Mouse (Mus musculus): ENCODE data around the gene Jmjd4. TPM values are rescaled to one million over a fixed set of nuclear protein-coding genes. Genes with fewer than 3 reads are reported as not detected.
A peak's percentile ranks its signal among the peaks of the same experiment; 100 is the strongest.

The Jmjd4 gene
- 13.7 and 13.9 TPM in 2 replicates for polyA plus RNA-seq (2015; fragmentation: Nextera tagmentation; extraction: Ambion mirVana)

- Histone ChIP-seq H3K27me3 (no peaks in the 10 kb centered on the region), H3K9me3 (replicated peaks) (no peaks in the 10 kb centered on the region), H3K9ac (peak within 1 kb of the TSS; percentile 78), H3K4me3 (replicated peaks) (peak within 1 kb of the TSS; percentile 59), H3K4me2 (peak within 1 kb of the TSS; percentile 82), H3K27ac (peak within 1 kb of the TSS; percentile 89), H3K4me1 (peaks cover 25% of the 10 kb centered on the region), H3K36me3 (peaks cover 33% of the 10 kb centered on the region)
- ATAC-seq (replicated peaks; ENCODE audit: low FRiP score) = peak; percentile 95
- WGBS = under 1% methylated on average over 38 of the region's 40 CpGs
Measured at GRCm38 (mm10) chr11:59449741-59450229, at the start of gene Jmjd4. Gene Jmjd4 (plus strand): TSS chr11:59450045.

GRCm38 (mm10) chr11:59400876-59401275 is 49.0 kb upstream of the Jmjd4 start:
- H3K4me2 ChIP-seq = no peak overlapping the region
- H3K27ac ChIP-seq = no peak overlapping the region
- ATAC-seq (replicated peaks; ENCODE audit: low FRiP score) = no peak
- H3K4me1 ChIP-seq = peaks cover 8% of the 10 kb centered on the region
- no peak overlapping the region for H3K4me3 ChIP-seq (replicated peaks)
- no peak overlapping the region for H3K9ac ChIP-seq
- H3K9me3 ChIP-seq (replicated peaks) = no peaks in the 10 kb centered on the region
- 77% methylated on average over 2 of the region's 2 CpGs for WGBS
- peaks cover 23% of the 10 kb centered on the region for H3K36me3 ChIP-seq
- no peaks in the 10 kb centered on the region for H3K27me3 ChIP-seq

GRCm38 (mm10) chr11:59405761-59406160 is 44.1 kb upstream of the Jmjd4 start:
- no peaks in the 10 kb centered on the region for H3K27me3 ChIP-seq
- no peak overlapping the region for H3K27ac ChIP-seq
- no peak overlapping the region for H3K4me3 ChIP-seq (replicated peaks)
- no peak for ATAC-seq (replicated peaks; ENCODE audit: low FRiP score)
- peaks cover 14% of the 10 kb centered on the region for H3K4me1 ChIP-seq
- no peaks in the 10 kb centered on the region for H3K9me3 ChIP-seq (replicated peaks)
- peaks cover 50% of the 10 kb centered on the region for H3K36me3 ChIP-seq
- H3K9ac ChIP-seq = no peak overlapping the region
- no peak overlapping the region for H3K4me2 ChIP-seq
- WGBS = 94% methylated on average over 1 of the region's 1 CpGs

- 79% methylated on average over 2 of the region's 2 CpGs for WGBS
- Histone ChIP-seq H3K36me3 (peaks cover 35% of the 10 kb centered on the region), H3K4me3 (replicated peaks) (no peak overlapping the region), H3K27me3 (no peaks in the 10 kb centered on the region), H3K9ac (no peak overlapping the region), H3K9me3 (replicated peaks) (no peaks in the 10 kb centered on the region), H3K4me1 (peaks cover 14% of the 10 kb centered on the region), H3K4me2 (no peak overlapping the region), H3K27ac (no peak overlapping the region)
- no peak for ATAC-seq (replicated peaks; ENCODE audit: low FRiP score)
Measured at GRCm38 (mm10) chr11:59410851-59411250, 39.0 kb upstream of the Jmjd4 start.

- no peak overlapping the region for H3K4me2 ChIP-seq
- no peak overlapping the region for H3K4me3 ChIP-seq (replicated peaks)
- WGBS = 80% methylated on average over 6 of the region's 6 CpGs
- peaks cover 28% of the 10 kb centered on the region for H3K36me3 ChIP-seq
- peaks cover 14% of the 10 kb centered on the region for H3K4me1 ChIP-seq
- H3K9me3 ChIP-seq (replicated peaks) = no peaks in the 10 kb centered on the region
- ATAC-seq (replicated peaks; ENCODE audit: low FRiP score) = no peak
- no peak overlapping the region for H3K27ac ChIP-seq
- H3K27me3 ChIP-seq = no peaks in the 10 kb centered on the region
- H3K9ac ChIP-seq = no peak overlapping the region
Measured at GRCm38 (mm10) chr11:59412058-59412457, 37.8 kb upstream of the Jmjd4 start.

GRCm38 (mm10) chr11:59412999-59413863 is 36.6 kb upstream of the Jmjd4 start:
- no peak overlapping the region for H3K4me2 ChIP-seq
- H3K9ac ChIP-seq = no peak overlapping the region
- H3K9me3 ChIP-seq (replicated peaks) = no peaks in the 10 kb centered on the region
- peaks cover 22% of the 10 kb centered on the region for H3K36me3 ChIP-seq
- no peak overlapping the region for H3K4me3 ChIP-seq (replicated peaks)
- ATAC-seq (replicated peaks; ENCODE audit: low FRiP score) = no peak
- 77% methylated on average over 13 of the region's 13 CpGs for WGBS
- H3K27me3 ChIP-seq = no peaks in the 10 kb centered on the region
- H3K27ac ChIP-seq = no peak overlapping the region
- peaks cover 14% of the 10 kb centered on the region for H3K4me1 ChIP-seq

- H3K27ac ChIP-seq = no peak overlapping the region
Measured at GRCm38 (mm10) chr11:59418708-59419107, 31.1 kb upstream of the Jmjd4 start.

GRCm38 (mm10) chr11:59421436-59421835 is 28.4 kb upstream of the Jmjd4 start:
- Histone ChIP-seq H3K27me3 (no peaks in the 10 kb centered on the region), H3K4me1 (no peaks in the 10 kb centered on the region; the same call in 1 of the 2 replicates), H3K9me3 (replicated peaks) (no peaks in the 10 kb centered on the region), H3K27ac (no peak overlapping the region), H3K4me2 (no peak overlapping the region), H3K4me3 (replicated peaks) (no peak overlapping the region), H3K36me3 (peaks cover 74% of the 10 kb centered on the region), H3K9ac (no peak overlapping the region)
- WGBS = 76% methylated on average over 8 of the region's 8 CpGs
- no peak for ATAC-seq (replicated peaks; ENCODE audit: low FRiP score)

More at GRCm38 (mm10) chr11:59418708-59419107, 31.1 kb upstream of the Jmjd4 start:
- H3K4me1 ChIP-seq = no peaks in the 10 kb centered on the region; the same call in 1 of the 2 replicates
- WGBS = 54% methylated on average over 5 of the region's 5 CpGs
- ATAC-seq (replicated peaks; ENCODE audit: low FRiP score) = no peak
- H3K4me3 ChIP-seq (replicated peaks) = no peak overlapping the region
- H3K27me3 ChIP-seq = no peaks in the 10 kb centered on the region
- peaks cover 58% of the 10 kb centered on the region for H3K36me3 ChIP-seq
- H3K9me3 ChIP-seq (replicated peaks) = no peaks in the 10 kb centered on the region
- no peak overlapping the region for H3K4me2 ChIP-seq
- H3K9ac ChIP-seq = no peak overlapping the region

- WGBS = 93% methylated on average over 2 of the region's 2 CpGs
- Histone ChIP-seq H3K4me2 (no peak overlapping the region), H3K9me3 (replicated peaks) (no peaks in the 10 kb centered on the region), H3K36me3 (peaks cover 75% of the 10 kb centered on the region), H3K27ac (no peak overlapping the region), H3K4me3 (replicated peaks) (no peak overlapping the region), H3K4me1 (no peaks in the 10 kb centered on the region; the same call in 1 of the 2 replicates), H3K9ac (no peak overlapping the region), H3K27me3 (no peaks in the 10 kb centered on the region)
- no peak for ATAC-seq (replicated peaks; ENCODE audit: low FRiP score)
Measured at GRCm38 (mm10) chr11:59421967-59422366, 27.9 kb upstream of the Jmjd4 start.

- Histone ChIP-seq H3K27me3 (no peaks in the 10 kb centered on the region), H3K4me2 (no peak overlapping the region), H3K4me3 (replicated peaks) (no peak overlapping the region), H3K4me1 (no peaks in the 10 kb centered on the region; the same call in 1 of the 2 replicates), H3K9me3 (replicated peaks) (no peaks in the 10 kb centered on the region), H3K9ac (no peak overlapping the region), H3K27ac (no peak overlapping the region), H3K36me3 (peaks cover 81% of the 10 kb centered on the region)
- no peak for ATAC-seq (replicated peaks; ENCODE audit: low FRiP score)
- WGBS = 82% methylated on average over 5 of the region's 5 CpGs
Measured at GRCm38 (mm10) chr11:59423010-59423588, 26.7 kb upstream of the Jmjd4 start.

GRCm38 (mm10) chr11:59425671-59426101 is 24.2 kb upstream of the Jmjd4 start:
- no peak overlapping the region for H3K9ac ChIP-seq
- no peaks in the 10 kb centered on the region for H3K4me1 ChIP-seq
- H3K4me3 ChIP-seq (replicated peaks) = no peak overlapping the region
- H3K27me3 ChIP-seq = no peaks in the 10 kb centered on the region
- peaks cover 72% of the 10 kb centered on the region for H3K36me3 ChIP-seq
- H3K27ac ChIP-seq = no peak overlapping the region
- WGBS = 52% methylated on average over 7 of the region's 7 CpGs
- ATAC-seq (replicated peaks; ENCODE audit: low FRiP score) = no peak
- H3K9me3 ChIP-seq (replicated peaks) = no peaks in the 10 kb centered on the region
- H3K4me2 ChIP-seq = no peak overlapping the region

GRCm38 (mm10) chr11:59428057-59428660 is 21.7 kb upstream of the Jmjd4 start:
- no peaks in the 10 kb centered on the region for H3K9me3 ChIP-seq (replicated peaks)
- H3K27me3 ChIP-seq = no peaks in the 10 kb centered on the region
- H3K4me1 ChIP-seq = no peaks in the 10 kb centered on the region
- H3K4me3 ChIP-seq (replicated peaks) = no peak overlapping the region
- no peak for ATAC-seq (replicated peaks; ENCODE audit: low FRiP score)
- 86% methylated on average over 9 of the region's 9 CpGs for WGBS
- peaks cover 71% of the 10 kb centered on the region for H3K36me3 ChIP-seq
- no peak overlapping the region for H3K9ac ChIP-seq
- H3K4me2 ChIP-seq = no peak overlapping the region
- H3K27ac ChIP-seq = no peak overlapping the region
